ENCODE assay signal across 12 mouse cellular contexts in genomic region chr2:179837186-179837585, GRCm38 (mm10).
A peak's percentile ranks its signal among the peaks of the same experiment; 100 is the strongest.
DNase-seq lines count a peak whose midpoint lies in the region; ATAC-seq and TF ChIP-seq lines count a peak whose summit lies in the region.
"Had no signal": no experiment of that assay in that cellular context is flagged by ENCODE, and none has a peak within 500 bp of the region (broad histone marks: within the 10 kb centered on the region; RNA-seq: fewer than 3 reads in every experiment).

No protein-coding gene starts in this region.

- WGBS in embryonic facial prominence, embryonic 14.5 days: 39% methylated on average over 10 of the region's 10 CpGs
- 51% methylated on average over 10 of the region's 10 CpGs for WGBS in hindbrain, embryonic 15.5 days
- 57% methylated on average over 10 of the region's 10 CpGs for WGBS in midbrain, embryonic 16.5 days

- H3K27ac ChIP-seq in left cerebral cortex, adult 2 months: peak overlapping the region; percentile 19; the same call in 1 of the 2 replicates
- H3K27ac ChIP-seq in embryonic facial prominence, embryonic 14.5 days (replicated peaks; ENCODE audit: low read depth, low read length): no peak overlapping the region
- H3K27ac ChIP-seq in hindbrain, embryonic 15.5 days (replicated peaks): peak overlapping the region; percentile 31
- peak overlapping the region; percentile 49 for H3K27ac ChIP-seq in midbrain, embryonic 16.5 days (ENCODE audit: low read length)
- H3K27ac ChIP-seq: heart, embryonic 15.5 days had no signal

- TF ChIP-seq CTCF in left cerebral cortex, adult 2 months (IDR thresholded peaks at IDR 0.05): no peak

- no peaks in the 10 kb centered on the region for H3K9me3 ChIP-seq in embryonic facial prominence, embryonic 14.5 days (ENCODE audit: control insufficient read depth, low read length)
- H3K9me3 ChIP-seq in hindbrain, embryonic 15.5 days: no peaks in the 10 kb centered on the region
- H3K9me3 ChIP-seq in midbrain, embryonic 16.5 days (replicated peaks; ENCODE audit: control insufficient read depth, low read length, poor library complexity, severe bottlenecking): no peaks in the 10 kb centered on the region
- H3K9me3 ChIP-seq: heart, embryonic 15.5 days had no signal

- H3K36me3 ChIP-seq in embryonic facial prominence, embryonic 14.5 days (ENCODE audit: control insufficient read depth, insufficient read depth, low read length): no peaks in the 10 kb centered on the region
- H3K36me3 ChIP-seq in hindbrain, embryonic 15.5 days: no peaks in the 10 kb centered on the region
- H3K36me3 ChIP-seq in midbrain, embryonic 16.5 days (ENCODE audit: control insufficient read depth, insufficient read depth, low read length): no peaks in the 10 kb centered on the region
- H3K36me3 ChIP-seq: heart, embryonic 15.5 days had no signal

- peaks cover 13% of the 10 kb centered on the region; the same call in 1 of the 2 replicates for H3K4me1 ChIP-seq in embryonic facial prominence, embryonic 14.5 days (ENCODE audit: control insufficient read depth, insufficient read depth, low read length)
- peaks cover 28% of the 10 kb centered on the region for H3K4me1 ChIP-seq in hindbrain, embryonic 15.5 days (replicated peaks)
- peaks cover 15% of the 10 kb centered on the region for H3K4me1 ChIP-seq in midbrain, embryonic 16.5 days (ENCODE audit: control insufficient read depth, insufficient read depth, low read length)
- H3K4me1 ChIP-seq: heart, embryonic 15.5 days had no signal

- peak; percentile 48 to 50 for DNase-seq in left cerebral cortex, adult 2 months (ENCODE audit: extremely low spot score in 1 of 2, low spot score in 2 of 2)
- DNase-seq in left cerebral cortex, postnatal 4 days: no peak
- DNase-seq in embryonic facial prominence, embryonic 14.5 days (ENCODE audit: low spot score): peak; percentile 27
- no peak for DNase-seq in heart, adult 8-10 months (ENCODE audit: low spot score)
- DNase-seq in ovary, postnatal 10 days (ENCODE audit: low spot score): no peak
- DNase-seq: embryo, embryonic 11 days; kidney, adult 11 months; lung, postnatal 10 days had no signal

- H3K4me3 ChIP-seq in left cerebral cortex, adult 2 months: no peak overlapping the region
- no peak overlapping the region for H3K4me3 ChIP-seq in embryonic facial prominence, embryonic 14.5 days (ENCODE audit: low read depth, low read length)
- H3K4me3 ChIP-seq in hindbrain, embryonic 15.5 days: no peak overlapping the region
- no peak overlapping the region for H3K4me3 ChIP-seq in midbrain, embryonic 16.5 days (ENCODE audit: low read depth, low read length)
- H3K4me3 ChIP-seq: heart, embryonic 15.5 days; myocyte had no signal

- ATAC-seq in embryonic facial prominence, embryonic 14.5 days (ENCODE audit: low read depth): no peak
- 0 out of 2 replicates have a peak, but pooled peaks have one; percentile 27 for ATAC-seq in hindbrain, embryonic 15.5 days (ENCODE audit: low FRiP score, low read depth)
- no peak for ATAC-seq in midbrain, embryonic 16.5 days

- H3K4me2 ChIP-seq in embryonic facial prominence, embryonic 14.5 days (ENCODE audit: low read depth, low read length): no peak overlapping the region
- H3K4me2 ChIP-seq in hindbrain, embryonic 15.5 days: no peak overlapping the region
- H3K4me2 ChIP-seq in midbrain, embryonic 16.5 days (ENCODE audit: low read length): no peak overlapping the region
- H3K4me2 ChIP-seq: heart, embryonic 15.5 days had no signal

- no peak overlapping the region for H3K9ac ChIP-seq in embryonic facial prominence, embryonic 14.5 days (ENCODE audit: low read depth, low read length)
- no peak overlapping the region for H3K9ac ChIP-seq in hindbrain, embryonic 15.5 days
- H3K9ac ChIP-seq in midbrain, embryonic 16.5 days (ENCODE audit: low read depth, low read length): 0 out of 2 replicates have a peak overlapping the region, but pooled peaks have one; percentile 4
- H3K9ac ChIP-seq: heart, embryonic 15.5 days had no signal

- no peaks in the 10 kb centered on the region; the same call in 1 of the 2 replicates for H3K27me3 ChIP-seq in embryonic facial prominence, embryonic 14.5 days (replicated peaks; ENCODE audit: control insufficient read depth, insufficient read depth, low read length)
- no peaks in the 10 kb centered on the region for H3K27me3 ChIP-seq in hindbrain, embryonic 15.5 days
- no peaks in the 10 kb centered on the region for H3K27me3 ChIP-seq in midbrain, embryonic 16.5 days (ENCODE audit: control insufficient read depth, insufficient read depth, low read depth, low read length)

- intact Hi-C loops in left cerebral cortex, adult 2 months (cut with DNase I): no loop called here
- intact Hi-C loops in left cerebral cortex, postnatal 4 days (cut with DNase I): no loop called here

Comparison
In these comparisons a context has a peak if more than half of its experiments do, and no peak if none do; other contexts are left out.
1. DNase-seq: peak in left cerebral cortex, adult 2 months (2 of 2) and embryonic facial prominence, embryonic 14.5 days (single experiment); none in left cerebral cortex, postnatal 4 days (single experiment), heart, adult 8-10 months (single experiment) and ovary, postnatal 10 days (single experiment).